Mouse (Mus musculus) MEL (cell line): ENCODE results near the gene Atg4a-ps. TPM values are rescaled to one million over a fixed set of nuclear protein-coding genes. Genes with fewer than 3 reads are reported as not detected.

ENCODE experiments used
- DNase-seq: peaks from one replicate; pipeline ENCODE4 v3.0.0; 2011; ENCODE audit warnings: low read depth, low spot score
- H3K27ac ChIP-seq: 2 replicates; pipeline ENCODE4 v1.5.1; 2012; ENCODE audit warnings: low read depth, mild to moderate bottlenecking, control low read depth, low read length, moderate library complexity; ENCODE audit not compliant: control insufficient read depth
- H3K27me3 ChIP-seq, 2 experiments: fragments of 150-350 bp in 1 of 2; sonication (generic) in 1 of 2; 2 replicates each; pipeline ENCODE4 v1.6.1; 2012; ENCODE audit warnings: low read length in 2 of 2, mild to moderate bottlenecking in 2 of 2, improper control_type of control experiment in 1 of 2, moderate library complexity in 1 of 2; ENCODE audit not compliant: insufficient read depth in 2 of 2, control insufficient read depth in 1 of 2
- H3K36me3 ChIP-seq, 2 experiments: 2 replicates each; pipeline ENCODE4 v1.6.1; 2012 to 2014; ENCODE audit warnings: low read length in 2 of 2, improper control_type of control experiment in 1 of 2, inconsistent platforms in 1 of 2, mild to moderate bottlenecking in 1 of 2; ENCODE audit not compliant: insufficient read depth in 2 of 2, control insufficient read depth in 1 of 2
- H3K4me1 ChIP-seq, 2 experiments: fragments of 150-350 bp in 1 of 2; sonication (generic) in 1 of 2; 2 replicates each; pipeline ENCODE4 v1.6.1; 2012; ENCODE audit warnings: low read length in 2 of 2, improper control_type of control experiment in 1 of 2, mild to moderate bottlenecking in 1 of 2; ENCODE audit not compliant: insufficient read depth in 2 of 2, control insufficient read depth in 1 of 2
- H3K4me3 ChIP-seq, 2 experiments: fragments of 150-350 bp in 1 of 2; sonication (generic) in 1 of 2; 2 replicates each; pipeline ENCODE4 v1.5.1; 2012; ENCODE audit warnings: low read depth in 2 of 2, low read length in 2 of 2, mild to moderate bottlenecking in 2 of 2, moderate library complexity in 2 of 2, control low read depth in 1 of 2, improper control_type of control experiment in 1 of 2; ENCODE audit not compliant: control insufficient read depth in 1 of 2, insufficient read depth in 1 of 2
- H3K79me2 ChIP-seq: 2 replicates; pipeline ENCODE4 v1.6.1; 2012; ENCODE audit warnings: mild to moderate bottlenecking, low read length, moderate library complexity; ENCODE audit not compliant: control insufficient read depth, poor library complexity, insufficient read depth
- H3K9ac ChIP-seq: 2 replicates; pipeline ENCODE4 v1.6.1; 2012; ENCODE audit warnings: low read depth, mild to moderate bottlenecking, control low read depth, low read length, moderate library complexity; ENCODE audit not compliant: control insufficient read depth, poor library complexity, severe bottlenecking
- H3K9me3 ChIP-seq: fragments of 150-350 bp; sonication (generic); replicated peaks from 2 replicates; pipeline ENCODE4 v1.6.1; 2012; ENCODE audit warnings: mild to moderate bottlenecking, low read length, improper control_type of control experiment, moderate library complexity; ENCODE audit not compliant: insufficient read depth
- BHLHE40 ChIP-seq: IDR thresholded peaks from 2 replicates; pipeline ENCODE4 v1.6.1; 2012; ENCODE audit warnings: low read depth, mild to moderate bottlenecking, inconsistent platforms, low read length, improper control_type of control experiment, borderline replicate concordance
- CHD1 ChIP-seq: IDR thresholded peaks from 2 replicates; pipeline ENCODE4 v1.6.1; 2012; ENCODE audit warnings: low read depth, mild to moderate bottlenecking, inconsistent platforms, low read length, improper control_type of control experiment
- CHD2 ChIP-seq: IDR thresholded peaks from 2 replicates; pipeline ENCODE4 v1.6.1; 2011; ENCODE audit warnings: low read length, improper control_type of control experiment
- CTCF ChIP-seq, 3 experiments: IDR thresholded peaks in 2 of 3; conservative IDR thresholded peaks in 1 of 3; 2 replicates each; pipeline ENCODE4 v1.5.1; 2011 to 2012; ENCODE audit warnings: low read length in 3 of 3, low read depth in 2 of 3, mild to moderate bottlenecking in 2 of 3, improper control_type of control experiment in 1 of 3, inconsistent platforms in 1 of 3, mixed read lengths in 1 of 3, moderate library complexity in 1 of 3; ENCODE audit not compliant: control insufficient read depth in 1 of 3, insufficient read depth in 1 of 3, poor library complexity in 1 of 3, severe bottlenecking in 1 of 3
- ELF1 ChIP-seq: IDR thresholded peaks from 2 replicates; pipeline ENCODE4 v1.6.1; 2014; ENCODE audit warnings: low read depth, mild to moderate bottlenecking, inconsistent platforms, low read length, improper control_type of control experiment, moderate library complexity
- GATA1 ChIP-seq: IDR thresholded peaks from 2 replicates; pipeline ENCODE4 v1.6.1; 2011; ENCODE audit warnings: low read depth, low read length, improper control_type of control experiment
- HCFC1 ChIP-seq: IDR thresholded peaks from 2 replicates; pipeline ENCODE4 v1.6.1; 2012; ENCODE audit warnings: low read depth, mild to moderate bottlenecking, inconsistent platforms, low read length, improper control_type of control experiment, moderate library complexity
- JUND ChIP-seq: IDR thresholded peaks from 2 replicates; pipeline ENCODE4 v1.6.1; 2011; ENCODE audit warnings: low read depth, mild to moderate bottlenecking, improper control_type of control experiment, low read length
- MAX ChIP-seq: IDR thresholded peaks from 2 replicates; pipeline ENCODE4 v1.6.1; 2011; ENCODE audit warnings: low read length, improper control_type of control experiment
- MAZ ChIP-seq: IDR thresholded peaks from 2 replicates; pipeline ENCODE4 v1.6.1; 2012; ENCODE audit warnings: low read depth, mild to moderate bottlenecking, inconsistent platforms, low read length, improper control_type of control experiment
- MEF2A ChIP-seq: IDR thresholded peaks from 2 replicates; pipeline ENCODE4 v1.6.1; 2014; ENCODE audit warnings: low read depth, mild to moderate bottlenecking, inconsistent platforms, low read length, improper control_type of control experiment; ENCODE audit not compliant: poor library complexity, insufficient replicate concordance, severe bottlenecking; ENCODE audit errors: extremely low read depth
- MXI1 ChIP-seq: IDR thresholded peaks from 2 replicates; pipeline ENCODE4 v1.6.1; 2011; ENCODE audit warnings: mild to moderate bottlenecking, low read depth, low read length, improper control_type of control experiment
- MYB ChIP-seq: IDR thresholded peaks from 2 replicates; pipeline ENCODE4 v1.6.1; 2011; ENCODE audit warnings: mild to moderate bottlenecking, low read depth, low read length, improper control_type of control experiment
- NRF1 ChIP-seq: IDR thresholded peaks from 2 replicates; pipeline ENCODE4 v1.6.1; 2014; ENCODE audit warnings: low read depth, mild to moderate bottlenecking, inconsistent platforms, low read length, improper control_type of control experiment, moderate library complexity; ENCODE audit not compliant: poor library complexity, insufficient read depth, severe bottlenecking
- POLR2AphosphoS5 ChIP-seq: IDR thresholded peaks from 2 replicates; pipeline ENCODE4 v1.6.1; 2012; ENCODE audit warnings: low read depth, borderline replicate concordance, mild to moderate bottlenecking, inconsistent platforms, low read length, moderate library complexity, mixed read lengths
- RAD21 ChIP-seq: IDR thresholded peaks from 2 replicates; pipeline ENCODE4 v1.6.1; 2011; ENCODE audit warnings: mild to moderate bottlenecking, low read depth, low read length, improper control_type of control experiment
- RCOR1 ChIP-seq: IDR thresholded peaks from 2 replicates; pipeline ENCODE4 v1.6.1; 2012; ENCODE audit warnings: low read depth, mild to moderate bottlenecking, inconsistent platforms, low read length, improper control_type of control experiment
- SIN3A ChIP-seq: IDR thresholded peaks from 2 replicates; pipeline ENCODE4 v1.6.1; 2012; ENCODE audit warnings: low read length, improper control_type of control experiment, inconsistent platforms
- TAL1 ChIP-seq: IDR thresholded peaks from 2 replicates; pipeline ENCODE4 v1.6.1; 2012; ENCODE audit warnings: mild to moderate bottlenecking, inconsistent platforms, low read length, moderate library complexity, mixed read lengths
- USF1 ChIP-seq: IDR thresholded peaks from 2 replicates; pipeline ENCODE4 v1.6.1; 2014; ENCODE audit warnings: low read depth, mild to moderate bottlenecking, inconsistent platforms, low read length, improper control_type of control experiment, moderate library complexity
- ZNF384 ChIP-seq: IDR thresholded peaks from 2 replicates; pipeline ENCODE4 v1.6.1; 2012; ENCODE audit warnings: low read depth, mild to moderate bottlenecking, inconsistent platforms, low read length, improper control_type of control experiment
- polyA plus RNA-seq, 2 experiments: library from polyadenylated mRNA; stranded (reverse) in 1 of 2; unstranded in 1 of 2; fragments of >175 nt in 1 of 2; fragments of >200 nt in 1 of 2; gene quantifications; 2 replicates each; pipeline versions ENCODE4 v1.2.1 to v1.2.4; 2012; ENCODE audit warnings: low replicate concordance in 2 of 2, low read depth in 1 of 2; ENCODE audit not compliant: insufficient read length in 2 of 2, insufficient read depth in 1 of 2, missing spikeins in 1 of 2
- total RNA-seq: library from RNA; depleted of rRNA; stranded (reverse); fragments of 300-350 nt; gene quantifications from 2 replicates; pipeline ENCODE4 v1.2.3, GENCODE M21; 2012

Gene Atg4a-ps
- total and polyA plus RNA-seq, 3 experiments, result 0.81 to 3.4 TPM; not detected in 1

DNA sequence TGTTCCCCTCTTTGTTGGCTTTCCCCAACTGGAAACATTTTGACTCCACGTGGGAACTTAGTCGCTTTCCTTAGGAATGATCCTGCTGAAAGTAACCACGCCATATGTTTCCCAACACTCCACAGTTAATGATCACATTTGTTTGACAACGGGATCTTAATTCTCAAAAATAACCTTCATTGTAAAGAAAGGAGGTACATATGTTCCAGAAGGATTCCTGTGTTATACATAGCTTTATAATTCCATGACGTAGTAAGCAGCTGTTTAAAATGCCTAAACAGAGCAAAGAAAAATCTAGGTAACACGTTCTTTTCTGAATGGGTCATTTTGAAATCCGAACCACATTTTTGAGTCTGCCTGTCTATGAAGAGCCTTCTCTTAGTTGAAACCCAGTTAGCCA, 12.7 kb downstream of the Atg4a-ps start:
- Histone ChIP-seq H3K4me3 (no peak overlapping the region), H3K27ac (no peak overlapping the region), H3K27me3 (no peaks in the 10 kb centered on the region; a peak in 2 of 4 replicates), H3K79me2 (no peaks in the 10 kb centered on the region), H3K36me3 (no peaks in the 10 kb centered on the region), H3K4me1 (no peaks in the 10 kb centered on the region)
- TF ChIP-seq RCOR1 (no peak), NRF1 (no peak), RAD21 (no peak), CHD1 (no peak), GATA1 (no peak)
- TF ChIP-seq, all 39 proteins: peak for 0
- Histone ChIP-seq H3K9ac (no peak overlapping the region), H3K9me3 (no peaks in the 10 kb centered on the region)
- DNase-seq, result no peak

DNA sequence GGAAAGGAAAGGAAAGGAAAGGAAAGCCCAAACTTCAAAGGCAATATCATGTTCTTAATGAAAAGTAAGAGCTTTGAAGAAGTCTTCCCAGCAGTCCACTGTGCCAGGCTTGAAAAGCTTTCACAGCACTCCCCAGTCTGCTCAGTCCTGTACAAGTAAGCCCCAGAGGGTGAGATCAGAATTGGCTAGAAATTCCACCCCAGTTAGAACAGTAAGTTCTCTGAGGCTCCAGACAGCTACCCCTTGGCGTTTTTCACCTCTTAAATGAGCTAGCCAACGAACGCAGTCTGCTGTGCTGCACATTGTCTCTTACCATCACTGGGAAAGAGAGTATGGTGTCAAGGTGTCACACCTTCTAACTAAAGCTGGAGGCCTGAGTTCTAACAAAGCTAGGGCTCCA, 18.2 kb downstream of the Atg4a-ps start:
- Histone ChIP-seq H3K36me3 (no peaks in the 10 kb centered on the region), H3K9me3 (no peaks in the 10 kb centered on the region), H3K4me1 (no peaks in the 10 kb centered on the region), H3K4me3 (no peak overlapping the region), H3K27me3 (no peaks in the 10 kb centered on the region), H3K9ac (no peak overlapping the region), H3K79me2 (no peaks in the 10 kb centered on the region), H3K27ac (no peak overlapping the region)
- TF ChIP-seq JUND (no peak), MAX (no peak), MXI1 (no peak), USF1 (no peak), GATA1 (no peak), TAL1 (no peak), MAZ (no peak), MYB (no peak), ZNF384 (no peak), BHLHE40 (no peak), POLR2AphosphoS5 (no peak), MEF2A (no peak), HCFC1 (no peak), CHD2 (no peak), CTCF (IDR thresholded peaks at IDR 0.05 in 2 of 3, conservative IDR thresholded peaks at IDR 0.05 in 1 of 3; ENCODE audit: control insufficient read depth in 1 of 3, insufficient read depth in 1 of 3, low read depth in 2 of 3, low read length in 3 of 3, poor library complexity in 1 of 3, severe bottlenecking in 1 of 3) (no peak), ELF1 (no peak), SIN3A (no peak)
- DNase-seq, result no peak
